Mouse (Mus musculus) neural tube, embryonic 15.5 days (tissue): ENCODE measurements at regions not wholly inside any gene's neighbourhood (a gene's known extent, or its start where the extent isn't known, plus 50 kb on each side); places are given as distances from the start of the nearest gene placed in this dataset.

ENCODE experiments used
- ATAC-seq: fragments of 200-750 bp; cut with Nextera tagmentation; 2 replicates; pipeline ENCODE4 v1.8.0; 2017; ENCODE audit warnings: mild to moderate bottlenecking, moderate TSS enrichment, moderate library complexity; ENCODE audit not compliant: low FRiP score
- H3K27ac ChIP-seq: fragments of 300-500 bp; sonication (generic); replicated peaks from 2 replicates; pipeline ENCODE4 v1.5.1; 2015; ENCODE audit warnings: mild to moderate bottlenecking, inconsistent platforms
- H3K27me3 ChIP-seq: fragments of 300-500 bp; sonication (generic); replicated peaks from 2 replicates; pipeline ENCODE4 v1.6.1; 2015; ENCODE audit warnings: inconsistent platforms
- H3K36me3 ChIP-seq: fragments of 300-500 bp; sonication (generic); 2 replicates; pipeline ENCODE4 v1.6.1; 2015; ENCODE audit warnings: inconsistent platforms
- H3K4me1 ChIP-seq: fragments of 300-500 bp; sonication (generic); 2 replicates; pipeline ENCODE4 v1.6.1; 2015; ENCODE audit warnings: inconsistent platforms
- H3K4me2 ChIP-seq: fragments of 300-500 bp; sonication (generic); 2 replicates; pipeline ENCODE4 v1.6.1; 2015; ENCODE audit warnings: inconsistent platforms, mild to moderate bottlenecking, moderate library complexity
- H3K4me3 ChIP-seq: fragments of 300-500 bp; sonication (generic); replicated peaks from 2 replicates; pipeline ENCODE4 v1.5.1; 2015; ENCODE audit warnings: mild to moderate bottlenecking, inconsistent platforms
- H3K9ac ChIP-seq: fragments of 300-500 bp; sonication (generic); replicated peaks from 2 replicates; pipeline ENCODE4 v1.6.1; 2015; ENCODE audit warnings: mild to moderate bottlenecking, inconsistent platforms
- H3K9me3 ChIP-seq: fragments of 300-500 bp; sonication (generic); replicated peaks from 2 replicates; pipeline ENCODE4 v1.6.1; 2016; ENCODE audit warnings: inconsistent platforms
- WGBS: fragments of 180-500 bp; shearing (Covaris S2); methylation state at CpG from one replicate; pipeline ENCODE4 v1.1.7; 2015; ENCODE audit warnings: mixed read lengths; 5-methylcytosine and 5-hydroxymethylcytosine counted together

- Histone ChIP-seq H3K36me3 (no peaks in the 10 kb centered on the region), H3K9me3 (no peaks in the 10 kb centered on the region), H3K4me2 (no peak overlapping the region), H3K4me1 (no peaks in the 10 kb centered on the region), H3K4me3 (no peak overlapping the region), H3K27ac (no peak overlapping the region), H3K27me3 (no peaks in the 10 kb centered on the region), H3K9ac (no peak overlapping the region)
- 88% methylated on average over 11 of the region's 11 CpGs for WGBS
- no peak for ATAC-seq
Measured at GRCm38 (mm10) chr13:35171562-35172254, 144.8 kb upstream of the Eci2 start.

- no peak overlapping the region for H3K9ac ChIP-seq
- 13% methylated on average over 2 of the region's 2 CpGs for WGBS
- H3K9me3 ChIP-seq: no peaks in the 10 kb centered on the region
- no peaks in the 10 kb centered on the region for H3K27me3 ChIP-seq
- H3K36me3 ChIP-seq: no peaks in the 10 kb centered on the region
- H3K4me1 ChIP-seq: no peaks in the 10 kb centered on the region
- no peak overlapping the region for H3K4me2 ChIP-seq
- no peak for ATAC-seq
- H3K27ac ChIP-seq: no peak overlapping the region
- H3K4me3 ChIP-seq: no peak overlapping the region
Measured at GRCm38 (mm10) chr13:35173522-35173921, 146.6 kb upstream of the Eci2 start.

GRCm38 (mm10) chr13:35175587-35175986 is 148.7 kb upstream of the Eci2 start:
- H3K9me3 ChIP-seq: no peaks in the 10 kb centered on the region
- no peak for ATAC-seq
- H3K36me3 ChIP-seq: no peaks in the 10 kb centered on the region
- H3K4me1 ChIP-seq: no peaks in the 10 kb centered on the region
- H3K9ac ChIP-seq: no peak overlapping the region
- H3K4me2 ChIP-seq: no peak overlapping the region
- no peaks in the 10 kb centered on the region for H3K27me3 ChIP-seq
- no peak overlapping the region for H3K4me3 ChIP-seq
- no peak overlapping the region for H3K27ac ChIP-seq
- 71% methylated on average over 1 of the region's 1 CpGs for WGBS

- 68% methylated on average over 2 of the region's 2 CpGs for WGBS
- no peaks in the 10 kb centered on the region for H3K36me3 ChIP-seq
- no peak overlapping the region for H3K4me2 ChIP-seq
- no peak for ATAC-seq
- no peak overlapping the region for H3K9ac ChIP-seq
- H3K9me3 ChIP-seq: no peaks in the 10 kb centered on the region
- H3K27ac ChIP-seq: no peak overlapping the region
- no peaks in the 10 kb centered on the region for H3K27me3 ChIP-seq
- H3K4me1 ChIP-seq: no peaks in the 10 kb centered on the region
- no peak overlapping the region for H3K4me3 ChIP-seq
Measured at GRCm38 (mm10) chr13:35177305-35177704, 150.4 kb upstream of the Eci2 start.

- Histone ChIP-seq H3K27me3 (no peaks in the 10 kb centered on the region), H3K27ac (peak overlapping the region; percentile 49; the same call in 1 of the 2 replicates), H3K4me1 (peaks cover 8% of the 10 kb centered on the region; the same call in 1 of the 2 replicates), H3K36me3 (no peaks in the 10 kb centered on the region), H3K9me3 (no peaks in the 10 kb centered on the region), H3K9ac (no peak overlapping the region), H3K4me2 (no peak overlapping the region), H3K4me3 (no peak overlapping the region)
- peak; percentile 82 for ATAC-seq
- 56% methylated on average over 16 of the region's 16 CpGs for whole genome bisulfite sequencing
Measured at GRCm38 (mm10) chr13:35189028-35189711, 162.3 kb upstream of the Eci2 start.

GRCm38 (mm10) chr13:35202069-35202468 is 175.2 kb upstream of the Eci2 start:
- H3K4me2 ChIP-seq: no peak overlapping the region
- ATAC-seq: no peak
- H3K27me3 ChIP-seq: no peaks in the 10 kb centered on the region
- 89% methylated on average over 1 of the region's 1 CpGs for WGBS
- no peak overlapping the region for H3K4me3 ChIP-seq
- no peaks in the 10 kb centered on the region for H3K4me1 ChIP-seq
- H3K36me3 ChIP-seq: no peaks in the 10 kb centered on the region
- H3K9ac ChIP-seq: no peak overlapping the region
- no peak overlapping the region for H3K27ac ChIP-seq
- no peaks in the 10 kb centered on the region for H3K9me3 ChIP-seq

- no peak overlapping the region for H3K27ac ChIP-seq
- ATAC-seq: no peak
- no peak overlapping the region for H3K4me2 ChIP-seq
- no peak overlapping the region for H3K4me3 ChIP-seq
- no peaks in the 10 kb centered on the region for H3K4me1 ChIP-seq
- no peaks in the 10 kb centered on the region for H3K27me3 ChIP-seq
- H3K9me3 ChIP-seq: no peaks in the 10 kb centered on the region
- no peaks in the 10 kb centered on the region for H3K36me3 ChIP-seq
- 88% methylated on average over 3 of the region's 3 CpGs for WGBS
- H3K9ac ChIP-seq: no peak overlapping the region
Measured at GRCm38 (mm10) chr13:35208319-35208718, 181.4 kb upstream of the Eci2 start.

- H3K27me3 ChIP-seq: no peaks in the 10 kb centered on the region
- no peaks in the 10 kb centered on the region for H3K9me3 ChIP-seq
- H3K36me3 ChIP-seq: no peaks in the 10 kb centered on the region
- no peak overlapping the region for H3K4me3 ChIP-seq
- ATAC-seq: no peak
- no peak overlapping the region for H3K9ac ChIP-seq
- 62% methylated on average over 4 of the region's 4 CpGs for WGBS
- no peak overlapping the region for H3K27ac ChIP-seq
- H3K4me1 ChIP-seq: no peaks in the 10 kb centered on the region
- no peak overlapping the region for H3K4me2 ChIP-seq
Measured at GRCm38 (mm10) chr13:35209551-35209950, 182.7 kb upstream of the Eci2 start.

- H3K27me3 ChIP-seq: no peaks in the 10 kb centered on the region
- H3K9me3 ChIP-seq: no peaks in the 10 kb centered on the region
- no peak overlapping the region for H3K4me2 ChIP-seq
- WGBS: 92% methylated on average over 9 of the region's 9 CpGs
- no peak overlapping the region for H3K4me3 ChIP-seq
- no peaks in the 10 kb centered on the region for H3K36me3 ChIP-seq
- no peak for ATAC-seq
- no peak overlapping the region for H3K27ac ChIP-seq
- H3K4me1 ChIP-seq: no peaks in the 10 kb centered on the region
- no peak overlapping the region for H3K9ac ChIP-seq
Measured at GRCm38 (mm10) chr13:35211834-35212233, 184.9 kb upstream of the Eci2 start.

GRCm38 (mm10) chr13:35212276-35212675 is 185.4 kb upstream of the Eci2 start:
- Histone ChIP-seq H3K27ac (no peak overlapping the region), H3K4me1 (no peaks in the 10 kb centered on the region), H3K4me2 (no peak overlapping the region), H3K27me3 (no peaks in the 10 kb centered on the region), H3K4me3 (no peak overlapping the region), H3K36me3 (no peaks in the 10 kb centered on the region), H3K9ac (no peak overlapping the region), H3K9me3 (no peaks in the 10 kb centered on the region)
- ATAC-seq: no peak
- WGBS: 85% methylated on average over 4 of the region's 4 CpGs

- Histone ChIP-seq H3K27ac (no peak overlapping the region), H3K4me2 (no peak overlapping the region), H3K27me3 (no peaks in the 10 kb centered on the region), H3K4me1 (no peaks in the 10 kb centered on the region), H3K9me3 (no peaks in the 10 kb centered on the region), H3K4me3 (no peak overlapping the region), H3K9ac (no peak overlapping the region), H3K36me3 (no peaks in the 10 kb centered on the region)
- no peak for ATAC-seq
- 91% methylated on average over 4 of the region's 4 CpGs for WGBS
Measured at GRCm38 (mm10) chr13:35214219-35214618, 187.3 kb upstream of the Eci2 start.

- no peaks in the 10 kb centered on the region for H3K36me3 ChIP-seq
- no peaks in the 10 kb centered on the region for H3K4me1 ChIP-seq
- ATAC-seq: no peak
- H3K27me3 ChIP-seq: no peaks in the 10 kb centered on the region
- H3K4me2 ChIP-seq: no peak overlapping the region
- no peaks in the 10 kb centered on the region for H3K9me3 ChIP-seq
- no peak overlapping the region for H3K27ac ChIP-seq
- no peak overlapping the region for H3K4me3 ChIP-seq
- no peak overlapping the region for H3K9ac ChIP-seq
- WGBS: 74% methylated on average over 7 of the region's 7 CpGs
Measured at GRCm38 (mm10) chr13:35226142-35226829, 199.4 kb upstream of the Eci2 start.
